Mouse (Mus musculus): ENCODE measurements around the gene Phc2. TPM values are rescaled to one million over a fixed set of nuclear protein-coding genes. Genes with fewer than 3 reads are reported as not detected.

Gene Phc2
- polyA plus RNA-seq, 1 experiment from 2014 or later, result 52.8 TPM

DNA sequence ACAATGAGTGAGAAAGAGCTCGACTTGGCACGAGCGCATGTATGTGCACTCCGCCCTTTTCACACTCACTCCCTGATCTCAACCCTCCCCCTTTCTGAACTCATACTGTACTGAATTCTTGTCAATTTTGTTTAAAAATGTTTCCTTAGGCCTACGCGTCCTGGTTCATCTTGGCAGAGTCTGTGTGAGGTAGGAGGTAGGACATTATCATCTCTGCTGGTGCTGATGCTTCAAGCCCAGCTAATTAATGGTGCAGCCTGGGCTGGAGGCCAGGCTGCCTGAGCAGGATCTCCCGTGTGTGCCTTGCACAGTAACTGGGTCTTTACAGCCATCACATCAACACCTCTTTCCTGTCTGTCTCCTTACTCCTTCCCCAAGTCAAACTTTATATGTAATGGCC, 40.6 kb downstream of the Phc2 start:
- peak overlapping the region; percentile 26; the same call in 1 of the 2 replicates for H3K27ac ChIP-seq
- no peak for ATAC-seq (ENCODE audit: low FRiP score)
- no peaks in the 10 kb centered on the region for H3K36me3 ChIP-seq (replicated peaks; ENCODE audit: control insufficient read depth, insufficient read depth)
- H3K4me3 ChIP-seq (replicated peaks; ENCODE audit: low read length), result no peak overlapping the region
- H3K27me3 ChIP-seq (ENCODE audit: control insufficient read depth, insufficient read depth, low read length), result no peaks in the 10 kb centered on the region
- no peaks in the 10 kb centered on the region for H3K9me3 ChIP-seq (ENCODE audit: control insufficient read depth, low read length)
- H3K4me2 ChIP-seq (replicated peaks), result no peak overlapping the region
- H3K9ac ChIP-seq, result no peak overlapping the region
- DNase-seq (ENCODE audit: low spot score), result no peak
- 78% methylated on average over 7 of the region's 7 CpGs for WGBS
- peaks cover 63% of the 10 kb centered on the region for H3K4me1 ChIP-seq (replicated peaks; ENCODE audit: control insufficient read depth, insufficient read depth, low read length)

DNA sequence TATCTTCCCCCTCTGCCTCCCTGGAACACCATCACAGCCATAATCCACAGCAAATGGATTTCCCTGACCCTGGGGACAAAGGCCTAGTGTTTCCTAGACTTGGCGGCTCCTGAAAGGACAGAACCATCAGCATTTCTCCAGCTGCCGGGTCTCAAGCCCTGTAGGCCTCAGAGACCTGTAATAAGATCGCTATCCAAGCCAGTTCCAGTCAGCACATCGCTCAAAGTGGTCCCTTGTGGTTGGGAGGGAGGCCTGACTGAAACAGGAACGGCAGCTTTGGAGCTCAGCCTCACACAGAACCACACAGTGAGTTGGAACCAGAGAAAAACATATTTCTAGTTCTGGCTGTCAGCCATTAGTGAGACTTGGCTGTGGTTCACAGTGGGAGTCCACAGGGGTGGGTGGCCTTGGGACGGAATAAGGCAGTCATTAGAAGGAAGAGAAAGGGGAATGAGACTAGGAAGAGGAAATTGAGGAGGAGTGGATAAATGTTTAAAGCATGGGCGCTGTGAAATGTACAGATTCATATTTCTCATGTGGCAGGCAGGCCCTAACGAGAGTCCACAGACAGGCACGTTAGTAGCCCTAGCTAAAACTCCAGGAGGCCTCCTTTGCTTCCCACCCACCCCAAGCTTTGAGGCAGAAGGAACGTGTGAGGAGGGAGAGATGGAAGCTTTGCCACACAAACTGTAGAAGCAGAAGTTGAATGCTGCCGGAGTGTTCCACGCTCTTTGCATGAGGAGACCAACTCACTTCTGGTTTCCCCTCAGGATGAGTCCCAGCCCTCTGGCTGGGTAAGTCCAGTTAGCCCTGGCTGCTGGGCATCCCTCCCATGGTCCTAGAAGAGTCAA, 43.7 kb downstream of the Phc2 start:
- H3K9me3 ChIP-seq (ENCODE audit: control insufficient read depth, low read length), result no peaks in the 10 kb centered on the region
- peak; percentile 54; the same call in 1 of the 2 replicates for ATAC-seq (ENCODE audit: low FRiP score)
- WGBS, result 44% methylated on average over 12 of the region's 12 CpGs
- no peak overlapping the region for H3K4me2 ChIP-seq (replicated peaks)
- no peak overlapping the region for H3K4me3 ChIP-seq (replicated peaks; ENCODE audit: low read length)
- DNase-seq (ENCODE audit: low spot score), result peak; percentile 43
- no peaks in the 10 kb centered on the region for H3K36me3 ChIP-seq (replicated peaks; ENCODE audit: control insufficient read depth, insufficient read depth)
- peak overlapping the region; percentile 70 for H3K27ac ChIP-seq
- no peaks in the 10 kb centered on the region for H3K27me3 ChIP-seq (ENCODE audit: control insufficient read depth, insufficient read depth, low read length)
- H3K4me1 ChIP-seq (replicated peaks; ENCODE audit: control insufficient read depth, insufficient read depth, low read length), result peaks cover 37% of the 10 kb centered on the region
- H3K9ac ChIP-seq, result 0 out of 2 replicates have a peak overlapping the region, but pooled peaks have one; percentile 31

DNA sequence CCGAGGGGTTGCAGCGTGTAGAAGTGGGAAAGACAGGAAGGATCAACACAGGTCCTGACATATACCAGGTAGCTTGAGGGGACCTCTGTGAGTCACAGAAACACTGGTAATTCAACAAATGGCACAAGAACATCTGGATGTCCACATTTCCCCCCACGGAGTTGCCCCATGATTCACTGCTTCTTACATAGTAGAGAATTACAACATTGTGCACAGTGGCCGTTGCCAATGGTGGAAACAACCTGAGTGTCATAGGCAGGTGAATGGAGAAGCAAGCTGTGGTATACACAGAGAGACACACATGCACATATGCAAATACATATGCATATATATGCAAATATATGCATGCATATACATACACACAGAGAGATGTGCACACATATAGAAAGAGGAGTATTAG, 45.4 kb downstream of the Phc2 start:
- Histone ChIP-seq H3K9ac (no peak overlapping the region), H3K4me3 (replicated peaks; ENCODE audit: low read length) (no peak overlapping the region), H3K4me2 (replicated peaks) (no peak overlapping the region), H3K4me1 (replicated peaks; ENCODE audit: control insufficient read depth, insufficient read depth, low read length) (peaks cover 22% of the 10 kb centered on the region), H3K9me3 (ENCODE audit: control insufficient read depth, low read length) (no peaks in the 10 kb centered on the region), H3K27ac (no peak overlapping the region), H3K36me3 (replicated peaks; ENCODE audit: control insufficient read depth, insufficient read depth) (no peaks in the 10 kb centered on the region), H3K27me3 (ENCODE audit: control insufficient read depth, insufficient read depth, low read length) (no peaks in the 10 kb centered on the region)
- DNase-seq (ENCODE audit: low spot score) (no peak), ATAC-seq (ENCODE audit: low FRiP score) (no peak)
- 97% methylated on average over 4 of the region's 4 CpGs for WGBS

DNA sequence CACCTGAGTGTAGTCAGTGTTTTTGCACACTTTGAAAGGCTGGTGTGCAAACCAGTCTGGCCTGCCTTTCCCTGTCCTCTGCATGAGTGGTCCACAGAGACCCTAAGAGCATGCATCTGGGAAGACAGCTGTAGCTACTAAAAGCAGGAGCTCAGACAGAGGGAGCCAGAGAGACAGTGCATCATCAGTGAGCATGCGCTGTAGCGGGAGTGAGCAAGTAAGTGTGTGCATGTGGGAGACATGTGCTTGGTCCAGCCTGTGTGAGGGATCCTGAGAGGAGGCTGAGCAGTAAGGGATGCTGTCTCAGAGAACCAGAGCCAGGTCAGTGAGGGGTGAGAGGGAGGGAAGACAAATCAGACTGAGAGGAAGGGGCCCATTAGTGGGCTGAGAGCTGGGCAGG, 46.0 kb downstream of the Phc2 start:
- H3K36me3 ChIP-seq (replicated peaks; ENCODE audit: control insufficient read depth, insufficient read depth), result no peaks in the 10 kb centered on the region
- no peak overlapping the region for H3K27ac ChIP-seq
- no peak overlapping the region for H3K9ac ChIP-seq
- ATAC-seq (ENCODE audit: low FRiP score), result 0 out of 2 replicates have a peak, but pooled peaks have one; percentile 8
- H3K4me2 ChIP-seq (replicated peaks), result no peak overlapping the region
- H3K9me3 ChIP-seq (ENCODE audit: control insufficient read depth, low read length), result no peaks in the 10 kb centered on the region
- DNase-seq (ENCODE audit: low spot score), result no peak
- 37% methylated on average over 2 of the region's 2 CpGs for WGBS
- no peaks in the 10 kb centered on the region for H3K27me3 ChIP-seq (ENCODE audit: control insufficient read depth, insufficient read depth, low read length)
- H3K4me3 ChIP-seq (replicated peaks; ENCODE audit: low read length), result no peak overlapping the region
- peaks cover 17% of the 10 kb centered on the region for H3K4me1 ChIP-seq (replicated peaks; ENCODE audit: control insufficient read depth, insufficient read depth, low read length)

DNA sequence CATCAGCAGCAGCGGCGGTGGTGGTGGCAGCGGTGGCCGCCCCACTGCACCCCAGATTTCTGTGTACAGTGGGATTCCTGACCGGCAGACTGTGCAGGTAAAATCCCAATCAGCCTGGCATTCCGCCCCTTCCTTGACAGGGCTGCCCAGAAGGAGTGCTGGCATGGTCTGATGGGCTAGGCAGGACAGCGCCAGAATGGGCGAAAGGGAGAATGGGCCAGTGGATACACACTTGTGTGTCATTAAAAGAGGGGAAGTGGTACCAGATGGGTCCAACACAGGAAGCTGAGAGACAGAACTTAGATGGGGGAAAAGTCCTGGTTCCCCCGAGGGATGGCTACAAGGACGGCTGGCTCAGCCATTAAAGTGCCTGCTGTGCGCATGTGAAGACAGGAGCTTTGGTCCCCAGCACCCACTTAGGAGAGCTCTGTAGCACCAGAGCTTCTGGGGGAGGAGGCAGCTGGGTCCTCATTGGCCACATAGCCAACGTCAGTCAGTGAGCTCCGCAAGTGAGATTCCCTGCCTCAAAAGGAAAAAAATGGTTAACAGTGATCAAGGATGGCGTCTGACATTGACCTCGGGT, 50.7 kb downstream of the Phc2 start:
- ATAC-seq (ENCODE audit: low FRiP score) (no peak), DNase-seq (ENCODE audit: low spot score) (no peak)
- Histone ChIP-seq H3K9me3 (ENCODE audit: control insufficient read depth, low read length) (no peaks in the 10 kb centered on the region), H3K9ac (0 out of 2 replicates have a peak overlapping the region, but pooled peaks have one; percentile 5), H3K36me3 (replicated peaks; ENCODE audit: control insufficient read depth, insufficient read depth) (peaks cover 19% of the 10 kb centered on the region), H3K27me3 (ENCODE audit: control insufficient read depth, insufficient read depth, low read length) (no peaks in the 10 kb centered on the region), H3K4me1 (replicated peaks; ENCODE audit: control insufficient read depth, insufficient read depth, low read length) (no peaks in the 10 kb centered on the region; the same call in 1 of the 2 replicates), H3K4me2 (replicated peaks) (no peak overlapping the region), H3K27ac (no peak overlapping the region), H3K4me3 (replicated peaks; ENCODE audit: low read length) (no peak overlapping the region)
- WGBS, result 89% methylated on average over 15 of the region's 15 CpGs

DNA sequence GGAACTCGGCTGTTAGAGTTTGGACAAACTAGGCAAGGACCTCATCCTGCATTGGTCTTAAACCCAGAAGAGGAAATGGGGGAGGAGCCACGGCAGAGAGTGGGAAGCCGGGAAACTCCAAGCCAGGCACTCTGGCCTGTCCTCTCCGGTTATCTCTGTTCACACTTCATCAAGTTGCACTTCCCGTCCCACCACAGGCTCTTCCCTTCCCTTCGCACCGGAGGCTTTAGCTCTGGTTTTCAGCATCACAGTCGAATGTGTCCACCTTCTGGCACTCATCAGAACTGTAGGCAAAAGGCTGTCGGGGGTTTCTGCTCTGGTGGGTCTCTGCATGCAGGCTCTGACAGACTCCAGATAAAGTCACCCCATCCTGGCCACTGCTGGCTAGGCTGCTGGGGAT, 52.1 kb downstream of the Phc2 start:
- 20% methylated on average over 9 of the region's 9 CpGs for WGBS
- no peak overlapping the region for H3K27ac ChIP-seq

DNA sequence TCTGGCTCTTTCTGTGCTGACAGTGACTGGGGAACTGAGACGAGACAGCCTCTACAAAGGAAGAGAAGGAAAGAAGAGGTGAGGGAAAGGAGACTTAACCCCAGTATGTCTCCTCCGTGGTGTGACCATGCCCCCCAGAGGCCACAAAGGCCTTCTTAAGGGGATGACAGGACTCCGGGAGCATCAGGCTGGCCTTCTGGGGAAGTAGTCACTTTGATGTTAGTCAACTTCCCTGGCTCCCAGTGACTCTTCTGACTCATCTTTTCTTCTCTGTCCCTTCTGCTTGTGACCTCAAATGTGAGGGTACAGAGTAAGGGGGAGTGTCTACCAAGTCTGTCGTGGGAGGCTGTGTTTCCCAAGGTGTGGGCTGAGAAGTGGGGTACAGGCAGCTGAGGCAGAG, 52.9 kb downstream of the Phc2 start:
- peaks cover 19% of the 10 kb centered on the region for H3K36me3 ChIP-seq (replicated peaks; ENCODE audit: control insufficient read depth, insufficient read depth)
- H3K9me3 ChIP-seq (ENCODE audit: control insufficient read depth, low read length), result no peaks in the 10 kb centered on the region
- no peak overlapping the region for H3K4me3 ChIP-seq (replicated peaks; ENCODE audit: low read length)
- no peaks in the 10 kb centered on the region for H3K27me3 ChIP-seq (ENCODE audit: control insufficient read depth, insufficient read depth, low read length)
- WGBS, result 53% methylated on average over 4 of the region's 4 CpGs
- no peak overlapping the region for H3K27ac ChIP-seq
- no peak for DNase-seq (ENCODE audit: low spot score)
- H3K4me1 ChIP-seq (replicated peaks; ENCODE audit: control insufficient read depth, insufficient read depth, low read length), result peaks cover 6% of the 10 kb centered on the region
- H3K4me2 ChIP-seq (replicated peaks), result no peak overlapping the region
- no peak for ATAC-seq (ENCODE audit: low FRiP score)
- no peak overlapping the region for H3K9ac ChIP-seq

More for the DNA sequence above, 52.1 kb downstream of the Phc2 start:
- H3K4me2 ChIP-seq (replicated peaks), result no peak overlapping the region
- peaks cover 2% of the 10 kb centered on the region for H3K4me1 ChIP-seq (replicated peaks; ENCODE audit: control insufficient read depth, insufficient read depth, low read length)
- H3K4me3 ChIP-seq (replicated peaks; ENCODE audit: low read length), result no peak overlapping the region
- H3K36me3 ChIP-seq (replicated peaks; ENCODE audit: control insufficient read depth, insufficient read depth), result peaks cover 19% of the 10 kb centered on the region
- H3K27me3 ChIP-seq (ENCODE audit: control insufficient read depth, insufficient read depth, low read length), result no peaks in the 10 kb centered on the region
- ATAC-seq (ENCODE audit: low FRiP score), result no peak
- no peaks in the 10 kb centered on the region for H3K9me3 ChIP-seq (ENCODE audit: control insufficient read depth, low read length)
- no peak overlapping the region for H3K9ac ChIP-seq
- DNase-seq (ENCODE audit: low spot score), result peak; percentile 53

DNA sequence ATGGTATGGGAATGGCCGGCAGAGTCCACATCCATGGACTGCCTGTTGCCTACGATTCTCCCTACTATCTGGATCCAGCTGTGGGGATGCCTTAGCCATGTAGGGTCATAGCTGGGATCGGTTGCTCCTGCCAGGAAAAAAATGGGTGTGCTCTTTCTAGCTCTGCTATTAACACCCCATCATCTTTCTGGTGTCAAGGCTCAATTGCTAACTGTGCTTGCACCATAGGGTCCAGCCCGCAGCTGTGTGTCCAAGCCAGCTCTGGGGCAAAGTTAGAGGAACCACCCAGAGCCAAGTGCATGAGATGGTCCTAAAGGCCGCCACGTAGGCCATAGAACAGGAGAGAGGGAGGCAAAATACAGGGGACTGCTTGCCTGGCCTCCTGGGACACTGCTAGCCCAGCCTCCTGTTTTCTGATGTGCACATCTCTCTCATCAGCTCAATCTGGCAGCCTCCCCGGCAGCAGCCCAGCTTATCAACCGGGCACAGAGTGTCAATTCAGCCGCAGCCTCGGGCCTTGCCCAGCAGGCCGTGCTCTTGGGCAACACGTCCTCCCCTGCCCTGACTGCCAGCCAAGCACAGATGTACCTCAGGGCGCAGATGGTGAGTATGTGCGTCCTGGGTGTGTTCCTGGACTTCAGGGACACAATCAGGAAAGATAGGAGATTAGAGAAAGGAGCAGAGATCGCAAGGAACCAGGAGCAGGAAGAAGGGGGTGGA, 54.7 kb downstream of the Phc2 start:
- Histone ChIP-seq H3K27ac (no peak overlapping the region), H3K4me1 (replicated peaks; ENCODE audit: control insufficient read depth, insufficient read depth, low read length) (peaks cover 6% of the 10 kb centered on the region), H3K27me3 (ENCODE audit: control insufficient read depth, insufficient read depth, low read length) (no peaks in the 10 kb centered on the region), H3K9me3 (ENCODE audit: control insufficient read depth, low read length) (no peaks in the 10 kb centered on the region), H3K36me3 (replicated peaks; ENCODE audit: control insufficient read depth, insufficient read depth) (peaks cover 27% of the 10 kb centered on the region), H3K4me2 (replicated peaks) (no peak overlapping the region), H3K9ac (0 out of 2 replicates have a peak overlapping the region, but pooled peaks have one; percentile 21), H3K4me3 (replicated peaks; ENCODE audit: low read length) (no peak overlapping the region)
- DNase-seq (ENCODE audit: low spot score), result no peak
- 69% methylated on average over 15 of the region's 15 CpGs for WGBS
- ATAC-seq (ENCODE audit: low FRiP score), result no peak

DNA sequence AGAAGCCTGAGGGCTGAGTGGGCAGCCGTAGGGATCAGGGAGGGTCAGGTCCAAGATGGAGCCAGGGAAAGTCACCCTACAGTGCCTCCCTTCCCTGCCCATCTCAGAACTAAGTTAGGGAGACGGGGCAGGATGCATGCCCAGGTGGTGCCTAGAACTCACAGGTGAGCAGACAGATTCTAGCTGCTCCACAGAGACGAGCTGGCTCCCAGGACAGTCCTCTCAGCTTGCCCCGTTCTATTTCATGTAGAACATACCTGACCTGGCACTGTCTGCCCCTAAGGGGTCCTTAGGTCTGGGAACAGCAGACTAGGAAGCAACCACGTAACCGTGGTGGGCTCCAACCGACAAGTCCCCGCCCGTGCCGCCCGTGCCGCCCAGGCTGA, 55.3 kb downstream of the Phc2 start:
- Histone ChIP-seq H3K36me3 (replicated peaks; ENCODE audit: control insufficient read depth, insufficient read depth) (peaks cover 27% of the 10 kb centered on the region), H3K9me3 (ENCODE audit: control insufficient read depth, low read length) (no peaks in the 10 kb centered on the region), H3K27me3 (ENCODE audit: control insufficient read depth, insufficient read depth, low read length) (no peaks in the 10 kb centered on the region), H3K4me3 (replicated peaks; ENCODE audit: low read length) (no peak overlapping the region), H3K9ac (0 out of 2 replicates have a peak overlapping the region, but pooled peaks have one; percentile 21), H3K27ac (no peak overlapping the region), H3K4me1 (replicated peaks; ENCODE audit: control insufficient read depth, insufficient read depth, low read length) (peaks cover 11% of the 10 kb centered on the region), H3K4me2 (replicated peaks) (no peak overlapping the region)
- 89% methylated on average over 12 of the region's 12 CpGs for WGBS
- DNase-seq (ENCODE audit: low spot score), result no peak
- ATAC-seq (ENCODE audit: low FRiP score), result no peak
